Mouse (Mus musculus) liver, embryonic 13.5 days (tissue): ENCODE data around the gene Bank1. TPM values are rescaled to one million over a fixed set of nuclear protein-coding genes. Genes with fewer than 3 reads are reported as not detected.

Experiments
- ATAC-seq: fragments of 200-750 bp; cut with Nextera tagmentation; 2 replicates; pipeline ENCODE4 v1.8.0; 2017; ENCODE audit warnings: low read depth, mild to moderate bottlenecking, moderate number of reproducible peaks, moderate library complexity
- DNase-seq: peaks from one replicate; pipeline ENCODE4 v3.0.0; 2022
- H3K27ac ChIP-seq: fragments of 300-500 bp; sonication (generic); 2 replicates; pipeline ENCODE4 v1.5.1; 2015; ENCODE audit warnings: moderate library complexity, mild to moderate bottlenecking, inconsistent platforms
- H3K27me3 ChIP-seq: fragments of 300-500 bp; sonication (generic); 2 replicates; pipeline ENCODE4 v1.6.1; 2015; ENCODE audit warnings: mild to moderate bottlenecking, inconsistent platforms
- H3K36me3 ChIP-seq: fragments of 300-500 bp; sonication (generic); 2 replicates; pipeline ENCODE4 v1.6.1; 2015; ENCODE audit warnings: mild to moderate bottlenecking, inconsistent platforms
- H3K4me1 ChIP-seq: fragments of 300-500 bp; sonication (generic); replicated peaks from 2 replicates; pipeline ENCODE4 v1.6.1; 2015; ENCODE audit warnings: inconsistent platforms
- H3K4me2 ChIP-seq: fragments of 300-500 bp; sonication (generic); 2 replicates; pipeline ENCODE4 v1.6.1; 2015; ENCODE audit warnings: inconsistent platforms, mild to moderate bottlenecking, moderate library complexity
- H3K4me3 ChIP-seq: fragments of 300-500 bp; sonication (generic); replicated peaks from 2 replicates; pipeline ENCODE4 v1.5.1; 2015; ENCODE audit warnings: mild to moderate bottlenecking, inconsistent platforms
- H3K9ac ChIP-seq: fragments of 300-500 bp; sonication (generic); 2 replicates; pipeline ENCODE4 v1.6.1; 2015; ENCODE audit warnings: mild to moderate bottlenecking, inconsistent platforms
- H3K9me3 ChIP-seq: fragments of 300-500 bp; sonication (generic); replicated peaks from 2 replicates; pipeline ENCODE4 v1.6.1; 2016; ENCODE audit warnings: inconsistent platforms
- WGBS: fragments of 180-500 bp; shearing (Covaris S2); methylation state at CpG from one replicate; pipeline ENCODE4 v1.1.7; 2015; ENCODE audit not compliant: insufficient replicate concordance; 5-methylcytosine and 5-hydroxymethylcytosine counted together
- polyA plus RNA-seq: library from polyadenylated mRNA; unstranded; fragments of >200 nt; fragmentation: Nextera tagmentation; extraction: Ambion mirVana; gene quantifications from 2 replicates; pipeline ENCODE4 v1.2.1, GENCODE M21; 2015

The Bank1 gene
- polyA plus RNA-seq, 1 experiment from 2014 or later = 2.2 TPM

DNA sequence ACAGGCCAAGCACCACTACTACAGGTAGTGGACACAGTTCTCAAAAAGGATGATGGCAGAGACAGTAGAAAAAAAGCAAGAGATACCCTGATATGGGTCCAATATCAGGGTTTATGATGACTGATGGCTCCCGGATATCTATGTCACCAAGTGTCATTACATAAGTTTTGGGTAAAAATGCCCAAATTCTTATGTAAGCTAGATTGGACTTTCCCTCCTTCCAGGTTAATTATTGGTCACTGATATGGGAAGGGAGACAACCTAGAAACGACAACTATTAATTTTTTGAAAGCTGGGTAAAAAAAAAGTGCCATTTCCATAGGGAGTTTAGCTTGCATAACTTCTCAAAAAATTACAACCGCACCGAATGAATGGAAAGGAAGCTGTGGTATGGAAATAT lies 277.8 kb downstream of the Bank1 start:
- Histone ChIP-seq H3K27me3 (no peaks in the 10 kb centered on the region), H3K27ac (no peak overlapping the region), H3K4me1 (no peaks in the 10 kb centered on the region), H3K4me2 (no peak overlapping the region), H3K36me3 (no peaks in the 10 kb centered on the region), H3K9ac (no peak overlapping the region), H3K9me3 (peaks cover 4% of the 10 kb centered on the region; the same call in 1 of the 2 replicates), H3K4me3 (no peak overlapping the region)
- 56% methylated on average over 4 of the region's 4 CpGs for WGBS
- ATAC-seq (no peak), DNase-seq (no peak)

DNA sequence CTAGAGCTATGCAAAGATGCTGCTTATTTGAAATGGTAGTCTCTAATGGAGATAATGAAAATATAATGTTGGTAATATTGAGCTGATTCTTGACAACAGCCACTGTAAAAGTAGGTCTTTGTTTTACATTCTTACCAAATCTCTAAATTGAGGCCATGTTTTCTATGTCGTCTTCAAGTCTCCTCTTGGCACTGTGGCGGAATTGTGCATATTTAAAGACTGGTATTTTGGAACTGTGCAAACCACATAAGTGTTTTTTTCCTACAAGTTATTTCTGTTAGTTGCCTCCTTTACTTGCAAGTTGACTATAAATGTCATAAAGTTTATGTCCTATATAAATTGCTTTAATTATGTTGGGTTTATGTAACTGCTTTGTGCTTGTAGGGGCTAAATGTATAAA lies 280.5 kb downstream of the Bank1 start:
- no peak overlapping the region for H3K9ac ChIP-seq
- H3K4me2 ChIP-seq = no peak overlapping the region
- H3K27ac ChIP-seq = no peak overlapping the region
- WGBS = 84% methylated on average over 2 of the region's 2 CpGs
- ATAC-seq (no peak), DNase-seq (no peak)
- no peaks in the 10 kb centered on the region for H3K36me3 ChIP-seq
- no peaks in the 10 kb centered on the region for H3K27me3 ChIP-seq
- H3K9me3 ChIP-seq = peaks cover 4% of the 10 kb centered on the region; the same call in 1 of the 2 replicates
- no peak overlapping the region for H3K4me3 ChIP-seq
- H3K4me1 ChIP-seq = no peaks in the 10 kb centered on the region

DNA sequence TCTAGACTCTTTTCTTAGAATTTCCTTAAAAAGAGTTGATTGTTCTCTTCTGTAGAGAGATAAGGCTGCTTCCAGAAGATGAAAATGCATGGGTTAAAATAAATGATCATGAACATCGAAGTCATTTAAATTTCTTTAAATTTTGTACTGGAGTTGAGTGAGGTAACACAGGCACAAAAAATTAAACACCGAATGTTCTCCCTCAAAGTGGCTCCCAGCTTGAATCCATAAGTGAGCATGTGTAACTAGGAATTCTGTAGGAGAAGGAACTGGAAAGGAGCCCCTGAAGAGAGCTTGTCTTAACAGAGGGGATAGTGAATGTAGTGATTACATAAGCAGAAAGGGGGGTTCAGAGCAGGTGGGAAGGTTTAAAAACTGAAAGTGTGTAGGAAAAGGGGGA lies 285.8 kb downstream of the Bank1 start:
- ATAC-seq = no peak
- 67% methylated on average over 2 of the region's 2 CpGs for WGBS
- no peak for DNase-seq
- Histone ChIP-seq H3K9me3 (peaks cover 4% of the 10 kb centered on the region; the same call in 1 of the 2 replicates), H3K4me3 (no peak overlapping the region), H3K4me1 (no peaks in the 10 kb centered on the region; the same call in 1 of the 2 replicates), H3K4me2 (no peak overlapping the region), H3K27ac (no peak overlapping the region), H3K9ac (no peak overlapping the region), H3K36me3 (no peaks in the 10 kb centered on the region), H3K27me3 (no peaks in the 10 kb centered on the region)

DNA sequence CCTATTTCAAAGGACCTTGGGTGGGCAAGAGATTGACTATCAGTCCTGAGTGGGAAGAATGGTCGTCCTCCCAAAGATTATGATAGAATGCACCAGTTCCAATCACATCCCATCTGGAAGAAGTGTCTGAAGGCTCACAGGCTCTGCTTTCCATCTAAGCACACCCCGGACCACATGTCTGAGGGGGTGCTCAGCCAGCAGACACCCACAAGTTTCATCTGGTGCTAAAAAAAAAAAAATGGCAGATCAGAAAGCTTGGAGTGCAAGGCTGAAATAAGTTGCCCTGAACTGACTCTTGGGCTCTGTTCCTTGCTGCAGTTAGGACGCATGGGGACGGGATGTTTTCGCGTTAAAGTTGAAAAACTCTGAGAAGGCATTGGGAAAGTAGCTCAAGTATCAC lies 286.4 kb downstream of the Bank1 start:
- Histone ChIP-seq H3K36me3 (no peaks in the 10 kb centered on the region), H3K4me1 (no peaks in the 10 kb centered on the region; the same call in 1 of the 2 replicates), H3K27ac (no peak overlapping the region), H3K27me3 (no peaks in the 10 kb centered on the region), H3K4me3 (no peak overlapping the region), H3K9me3 (peaks cover 4% of the 10 kb centered on the region; the same call in 1 of the 2 replicates), H3K4me2 (no peak overlapping the region), H3K9ac (no peak overlapping the region)
- no peak for ATAC-seq
- 77% methylated on average over 6 of the region's 6 CpGs for WGBS
- DNase-seq = no peak

DNA sequence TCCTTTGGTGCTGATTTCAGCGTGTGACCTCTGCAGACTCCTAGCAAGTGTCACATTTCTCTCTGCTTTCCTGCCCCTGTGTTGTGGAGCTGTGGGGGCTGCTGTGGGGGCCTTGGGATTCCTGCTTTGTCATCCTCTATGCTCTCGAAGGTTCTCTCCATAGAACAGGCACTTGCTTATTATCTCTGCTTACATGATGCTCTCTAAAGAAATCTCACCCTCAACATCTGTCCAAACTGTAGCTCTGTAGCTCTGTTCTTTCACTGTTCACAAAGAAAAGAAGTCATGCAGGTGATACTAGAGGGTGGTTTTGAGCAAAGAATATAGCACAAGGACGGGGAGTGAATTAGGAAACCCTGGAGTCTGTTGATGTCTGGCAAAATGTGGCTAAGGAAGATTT lies 288.6 kb downstream of the Bank1 start:
- Histone ChIP-seq H3K9me3 (no peaks in the 10 kb centered on the region), H3K27ac (no peak overlapping the region), H3K27me3 (no peaks in the 10 kb centered on the region), H3K4me2 (no peak overlapping the region), H3K4me1 (no peaks in the 10 kb centered on the region; the same call in 1 of the 2 replicates), H3K36me3 (no peaks in the 10 kb centered on the region), H3K4me3 (no peak overlapping the region), H3K9ac (no peak overlapping the region)
- ATAC-seq (peak; percentile 72; the same call in 1 of the 2 replicates), DNase-seq (no peak)
- 10% methylated on average over 3 of the region's 3 CpGs for WGBS

DNA sequence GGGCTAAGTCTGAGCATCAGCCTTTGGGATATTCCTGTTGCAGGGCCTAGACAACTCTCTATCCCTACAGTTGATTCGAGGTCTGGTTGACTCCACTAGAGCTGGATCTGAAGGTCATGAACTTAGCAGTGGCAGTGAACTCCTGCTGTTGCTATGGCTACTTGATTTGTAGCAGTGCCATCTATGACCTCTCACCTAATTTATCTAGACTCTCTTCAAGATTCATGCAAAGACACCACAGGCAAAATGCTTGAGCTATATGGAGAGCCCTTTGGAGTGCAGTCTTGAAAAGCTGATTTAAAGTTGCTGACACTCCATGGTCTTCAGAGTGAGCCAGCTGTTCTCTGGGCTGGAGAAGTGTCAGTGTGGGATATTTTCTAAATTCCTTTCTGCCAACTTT lies 290.1 kb downstream of the Bank1 start:
- ATAC-seq (no peak), DNase-seq (no peak)
- no peaks in the 10 kb centered on the region for H3K27me3 ChIP-seq
- H3K4me3 ChIP-seq = no peak overlapping the region
- H3K36me3 ChIP-seq = no peaks in the 10 kb centered on the region
- no peak overlapping the region for H3K4me2 ChIP-seq
- no peak overlapping the region for H3K9ac ChIP-seq
- WGBS = 41% methylated on average over 1 of the region's 1 CpGs
- H3K27ac ChIP-seq = no peak overlapping the region
- no peaks in the 10 kb centered on the region; the same call in 1 of the 2 replicates for H3K4me1 ChIP-seq
- no peaks in the 10 kb centered on the region for H3K9me3 ChIP-seq

DNA sequence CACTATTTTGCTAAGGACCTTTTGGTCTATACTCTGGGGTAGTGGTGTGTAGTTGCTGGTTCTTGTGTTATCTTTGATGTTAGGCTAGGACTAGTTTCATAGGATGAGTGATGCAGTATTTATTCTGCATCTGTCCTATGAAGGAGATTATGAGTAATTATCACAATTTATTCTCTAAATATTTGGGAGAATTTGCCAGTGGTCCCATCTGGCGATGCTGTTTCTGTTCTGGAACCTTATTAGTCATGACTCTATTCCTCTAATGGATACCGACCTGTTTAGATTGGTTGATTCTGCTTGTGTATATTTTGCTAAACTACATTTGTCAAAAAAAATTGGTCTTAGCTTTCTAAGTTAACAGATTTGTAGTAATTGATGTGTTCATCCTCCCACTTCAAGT lies 301.0 kb downstream of the Bank1 start:
- ATAC-seq = no peak
- WGBS = 63% methylated on average over 2 of the region's 2 CpGs

DNA sequence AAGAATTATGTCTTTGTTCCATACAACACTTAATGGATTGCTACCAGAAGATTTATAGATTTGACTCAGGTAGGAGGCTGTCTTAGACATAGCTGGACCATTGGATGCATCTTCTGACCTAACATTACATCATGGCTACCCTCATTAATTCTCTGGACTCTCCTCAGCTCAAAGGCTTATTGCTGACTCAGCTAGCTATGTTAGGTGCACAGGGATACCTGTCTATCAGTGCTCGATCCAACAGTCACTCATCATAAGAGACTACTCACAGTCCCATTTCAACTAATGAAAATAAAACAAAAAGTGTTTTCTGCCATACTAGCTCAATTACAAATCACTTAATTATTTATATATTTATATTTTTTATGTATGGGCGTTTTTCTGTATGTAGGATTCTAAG lies 308.3 kb downstream of the Bank1 start:
- Histone ChIP-seq H3K36me3 (no peaks in the 10 kb centered on the region), H3K27me3 (no peaks in the 10 kb centered on the region), H3K4me2 (no peak overlapping the region), H3K27ac (no peak overlapping the region), H3K4me3 (no peak overlapping the region), H3K9ac (no peak overlapping the region), H3K9me3 (no peaks in the 10 kb centered on the region), H3K4me1 (no peaks in the 10 kb centered on the region)
- ATAC-seq (no peak), DNase-seq (no peak)
- WGBS = 45% methylated on average over 2 of the region's 2 CpGs

More for the DNA sequence above, 301.0 kb downstream of the Bank1 start:
- no peaks in the 10 kb centered on the region for H3K9me3 ChIP-seq
- no peak for DNase-seq
- H3K36me3 ChIP-seq = no peaks in the 10 kb centered on the region
- H3K27ac ChIP-seq = no peak overlapping the region
- no peak overlapping the region for H3K4me3 ChIP-seq
- no peak overlapping the region for H3K9ac ChIP-seq
- H3K27me3 ChIP-seq = no peaks in the 10 kb centered on the region
- no peak overlapping the region for H3K4me2 ChIP-seq
- H3K4me1 ChIP-seq = no peaks in the 10 kb centered on the region

DNA sequence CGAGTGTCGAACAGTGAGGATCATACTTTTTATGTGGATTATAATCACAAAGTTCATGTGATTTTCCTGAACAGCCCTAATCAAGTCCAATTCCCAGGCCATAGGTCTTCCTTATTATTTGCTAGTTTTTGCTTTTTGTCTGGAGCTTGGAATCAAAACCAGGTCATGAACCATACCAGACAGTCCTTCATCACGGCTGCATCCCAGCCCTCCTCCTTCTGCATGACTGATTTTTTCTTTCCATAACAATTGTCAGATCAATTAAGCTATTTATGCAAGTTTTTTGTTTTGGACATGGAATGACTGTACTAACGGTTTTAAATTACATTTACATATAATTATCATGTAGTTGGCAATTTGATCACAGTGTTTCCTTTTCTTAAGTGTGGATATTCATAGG lies 315.2 kb downstream of the Bank1 start:
- Histone ChIP-seq H3K27me3 (no peaks in the 10 kb centered on the region), H3K4me1 (no peaks in the 10 kb centered on the region), H3K4me3 (no peak overlapping the region), H3K4me2 (no peak overlapping the region), H3K36me3 (no peaks in the 10 kb centered on the region), H3K9me3 (no peaks in the 10 kb centered on the region), H3K27ac (no peak overlapping the region), H3K9ac (no peak overlapping the region)
- no peak for DNase-seq
- WGBS = 76% methylated on average over 4 of the region's 4 CpGs
- no peak for ATAC-seq

DNA sequence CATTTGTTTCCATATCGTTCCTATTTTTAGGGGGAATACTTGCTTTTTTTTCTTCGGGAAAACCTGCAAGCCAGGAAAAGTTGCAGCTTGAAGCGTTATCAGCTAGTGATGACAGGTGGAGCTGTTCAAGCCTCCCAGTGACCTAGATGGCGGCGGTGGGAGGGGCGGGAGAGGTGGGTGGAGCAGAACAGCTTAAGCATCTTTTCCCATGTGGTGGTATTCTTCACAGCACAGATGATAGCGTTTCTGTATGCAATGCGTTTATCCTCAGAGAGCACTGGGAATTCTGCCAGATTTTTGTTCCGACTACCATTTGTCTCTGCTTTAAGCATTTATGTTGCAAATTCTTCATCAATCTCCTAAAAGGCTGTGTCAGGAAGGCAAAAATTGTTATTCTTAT lies 318.0 kb downstream of the Bank1 start:
- H3K9me3 ChIP-seq = no peaks in the 10 kb centered on the region
- WGBS = 39% methylated on average over 9 of the region's 9 CpGs
- H3K36me3 ChIP-seq = no peaks in the 10 kb centered on the region
- H3K4me2 ChIP-seq = no peak overlapping the region
- H3K27ac ChIP-seq = no peak overlapping the region
- no peak overlapping the region for H3K4me3 ChIP-seq
- ATAC-seq (no peak), DNase-seq (no peak)
- H3K27me3 ChIP-seq = no peaks in the 10 kb centered on the region
- H3K9ac ChIP-seq = no peak overlapping the region
- H3K4me1 ChIP-seq = no peaks in the 10 kb centered on the region

DNA sequence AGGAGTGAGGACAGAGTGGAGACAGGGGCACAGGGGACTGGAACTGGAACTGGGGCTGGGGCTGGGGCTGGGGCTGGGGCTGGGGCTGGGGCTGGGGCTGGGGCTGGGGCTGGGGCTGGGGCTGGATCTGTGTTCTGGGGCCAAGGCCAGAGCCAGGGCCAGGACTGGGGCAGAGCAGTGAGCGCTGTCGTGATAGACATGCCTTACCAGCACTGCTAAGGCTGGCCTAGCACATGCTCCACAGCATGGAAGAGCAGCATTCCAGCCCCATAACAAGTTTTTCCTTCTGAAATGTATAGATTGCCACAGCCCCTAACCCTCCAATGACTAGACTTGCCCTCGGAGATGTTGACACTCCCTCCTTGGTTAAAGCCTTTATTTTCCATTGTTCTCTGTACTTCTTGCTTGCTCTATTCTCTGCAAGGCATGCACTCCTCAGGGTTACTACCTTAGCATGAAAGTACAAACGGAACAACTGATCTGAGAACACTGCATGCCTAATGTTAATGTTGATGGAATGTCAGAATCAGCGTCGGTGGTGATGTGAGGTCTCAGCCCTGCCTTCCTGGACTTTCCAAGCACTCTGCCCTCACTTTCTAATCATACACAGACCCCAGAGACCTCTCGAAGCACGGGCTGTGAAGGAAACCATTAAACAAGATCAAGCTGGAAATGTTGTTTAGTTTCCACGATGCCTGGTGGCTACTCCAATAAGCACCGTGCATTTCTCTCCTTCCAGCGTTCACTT lies 318.6 kb downstream of the Bank1 start:
- no peaks in the 10 kb centered on the region for H3K36me3 ChIP-seq
- no peak overlapping the region for H3K9ac ChIP-seq
- H3K27ac ChIP-seq = no peak overlapping the region
- H3K4me1 ChIP-seq = no peaks in the 10 kb centered on the region
- H3K4me2 ChIP-seq = no peak overlapping the region
- no peaks in the 10 kb centered on the region for H3K27me3 ChIP-seq
- ATAC-seq (no peak), DNase-seq (no peak)
- no peak overlapping the region for H3K4me3 ChIP-seq
- WGBS = 56% methylated on average over 11 of the region's 11 CpGs
- no peaks in the 10 kb centered on the region for H3K9me3 ChIP-seq
